Mouse (Mus musculus) cerebellum, adult 11 months (tissue): ENCODE measurements around the gene Stat5b.

Experiments
- DNase-seq: peaks from one replicate; pipeline ENCODE4 v3.0.0; 2022

Gene Stat5b

GRCm38 (mm10) chr11:100839523-100839922, 11.0 kb downstream of the Stat5b start:
- DNase-seq, result no peak

- DNase-seq, result no peak
Observed at GRCm38 (mm10) chr11:100838894-100839293, 11.6 kb downstream of the Stat5b start.

GRCm38 (mm10) chr11:100836923-100837702, 13.4 kb downstream of the Stat5b start:
- no peak for DNase-seq

- DNase-seq, result no peak
Observed at GRCm38 (mm10) chr11:100833466-100833865, 17.1 kb downstream of the Stat5b start.

- no peak for DNase-seq
Observed at GRCm38 (mm10) chr11:100831396-100831795, 19.1 kb downstream of the Stat5b start.

- DNase-seq, result no peak
Observed at GRCm38 (mm10) chr11:100829691-100830090, 20.8 kb downstream of the Stat5b start.

- no peak for DNase-seq
Observed at GRCm38 (mm10) chr11:100828676-100829151, 21.8 kb downstream of the Stat5b start.

GRCm38 (mm10) chr11:100826161-100826866, 24.2 kb downstream of the Stat5b start:
- DNase-seq, result no peak

- no peak for DNase-seq
Observed at GRCm38 (mm10) chr11:100825451-100825850, 25.1 kb downstream of the Stat5b start.

GRCm38 (mm10) chr11:100824496-100824895, 26.0 kb downstream of the Stat5b start:
- DNase-seq, result no peak

- no peak for DNase-seq
Observed at GRCm38 (mm10) chr11:100823543-100824313, 26.8 kb downstream of the Stat5b start.

GRCm38 (mm10) chr11:100822365-100822764, 28.2 kb downstream of the Stat5b start:
- DNase-seq, result no peak

GRCm38 (mm10) chr11:100821605-100822220, 28.8 kb downstream of the Stat5b start:
- no peak for DNase-seq

- no peak for DNase-seq
Observed at GRCm38 (mm10) chr11:100820047-100820446, 30.5 kb downstream of the Stat5b start.

- DNase-seq, result no peak
Observed at GRCm38 (mm10) chr11:100819626-100820025, 30.9 kb downstream of the Stat5b start.

- DNase-seq, result no peak
Observed at GRCm38 (mm10) chr11:100819048-100819447, 31.5 kb downstream of the Stat5b start.

GRCm38 (mm10) chr11:100818359-100819012, 32.0 kb downstream of the Stat5b start:
- DNase-seq, result no peak

GRCm38 (mm10) chr11:100817311-100817710, 33.2 kb downstream of the Stat5b start:
- DNase-seq, result peak; percentile 73

- peak; percentile 68 for DNase-seq
Observed at GRCm38 (mm10) chr11:100816801-100817200, 33.7 kb downstream of the Stat5b start.

- no peak for DNase-seq
Observed at GRCm38 (mm10) chr11:100816342-100816741, 34.2 kb downstream of the Stat5b start.

- DNase-seq, result peak; percentile 52
Observed at GRCm38 (mm10) chr11:100814498-100814897, 36.0 kb downstream of the Stat5b start.

GRCm38 (mm10) chr11:100811132-100811531, 39.4 kb downstream of the Stat5b start:
- DNase-seq, result no peak
